Mouse (Mus musculus) neural tube, embryonic 11.5 days (tissue): Measurements from ENCODE around the gene Dlx3. TPM values are rescaled to one million over a fixed set of nuclear protein-coding genes. Genes with fewer than 3 reads are reported as not detected.

Experiments
- polyA plus RNA-seq: library from polyadenylated mRNA; unstranded; fragments of >200 nt; fragmentation: Nextera tagmentation; extraction: Ambion mirVana; gene quantifications from 2 replicates; pipeline ENCODE4 v1.2.1, GENCODE M21; 2014

The Dlx3 gene
- polyA plus RNA-seq, 1 experiment from 2014 or later = 2.2 TPM

Other genes with a start within 250 kb of the Dlx3 start
- gene Col1a1, start 183.9 kb upstream of the Dlx3 start, polyA plus RNA-seq = 111 and 128 TPM in 2 replicates
- not detected in 2 replicates for gene Hils1, start 152.5 kb upstream of the Dlx3 start, polyA plus RNA-seq
- 1.9 and 2.2 TPM in 2 replicates for gene Sgca, start 143.8 kb upstream of the Dlx3 start, polyA plus RNA-seq
- 15.3 and 17.0 TPM in 2 replicates for gene Ppp1r9b, start 129.1 kb upstream of the Dlx3 start, polyA plus RNA-seq
- gene Samd14, start 110.2 kb upstream of the Dlx3 start, polyA plus RNA-seq = 53.1 and 56.2 TPM in 2 replicates
- 16.2 and 17.9 TPM in 2 replicates for gene Pdk2, start 78.8 kb upstream of the Dlx3 start, polyA plus RNA-seq
- 4.9 and 5.2 TPM in 2 replicates for gene Itga3, start 43.3 kb upstream of the Dlx3 start, polyA plus RNA-seq
- 0.11 TPM in 1 of 2 replicates, not detected in the other for gene Dlx4, start 26.1 kb downstream of the Dlx3 start, polyA plus RNA-seq
- 0.24 and 0.32 TPM in 2 replicates for gene Tac4, start 141.4 kb downstream of the Dlx3 start, polyA plus RNA-seq
- gene Kat7, start 190.1 kb downstream of the Dlx3 start, polyA plus RNA-seq = 86.8 and 87.9 TPM in 2 replicates
- 11.8 and 12.2 TPM in 2 replicates for gene Fam117a, start 216.9 kb downstream of the Dlx3 start, polyA plus RNA-seq